Mouse (Mus musculus): ENCODE measurements around the gene Foxp1.

Foxp1 gene

DNA sequence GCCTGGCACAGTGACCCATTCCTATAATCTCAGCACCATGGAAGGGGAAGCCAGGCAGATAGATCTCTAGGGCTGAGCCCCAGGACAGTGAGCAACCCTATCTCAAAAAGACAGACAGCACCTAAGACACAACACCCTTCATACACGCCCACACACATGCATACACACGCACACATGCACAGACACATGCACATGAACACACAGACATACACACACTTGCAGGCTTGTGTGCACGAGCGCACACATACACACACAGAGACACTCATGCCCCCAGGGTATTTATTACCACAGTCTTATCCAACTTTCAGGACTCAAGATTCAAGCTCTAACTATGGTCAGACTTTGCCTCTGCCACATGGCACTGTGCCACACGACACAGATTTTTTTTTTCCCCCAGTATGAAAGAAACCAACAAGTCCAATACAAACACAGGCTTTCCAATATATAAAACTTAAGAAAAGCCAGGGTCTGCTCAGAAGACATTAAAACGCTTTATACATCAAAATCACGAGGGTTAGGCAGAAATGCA lies 38.3 kb downstream of the Foxp1 start:
- no peak for DNase-seq (ENCODE audit: low read depth)

- DNase-seq (ENCODE audit: low read depth) = no peak
Measured at GRCm38 (mm10) chr6:99483556-99483955, 39.0 kb downstream of the Foxp1 start.

GRCm38 (mm10) chr6:99481568-99481967 lies 41.0 kb downstream of the Foxp1 start:
- no peak for DNase-seq (ENCODE audit: low read depth)

DNA sequence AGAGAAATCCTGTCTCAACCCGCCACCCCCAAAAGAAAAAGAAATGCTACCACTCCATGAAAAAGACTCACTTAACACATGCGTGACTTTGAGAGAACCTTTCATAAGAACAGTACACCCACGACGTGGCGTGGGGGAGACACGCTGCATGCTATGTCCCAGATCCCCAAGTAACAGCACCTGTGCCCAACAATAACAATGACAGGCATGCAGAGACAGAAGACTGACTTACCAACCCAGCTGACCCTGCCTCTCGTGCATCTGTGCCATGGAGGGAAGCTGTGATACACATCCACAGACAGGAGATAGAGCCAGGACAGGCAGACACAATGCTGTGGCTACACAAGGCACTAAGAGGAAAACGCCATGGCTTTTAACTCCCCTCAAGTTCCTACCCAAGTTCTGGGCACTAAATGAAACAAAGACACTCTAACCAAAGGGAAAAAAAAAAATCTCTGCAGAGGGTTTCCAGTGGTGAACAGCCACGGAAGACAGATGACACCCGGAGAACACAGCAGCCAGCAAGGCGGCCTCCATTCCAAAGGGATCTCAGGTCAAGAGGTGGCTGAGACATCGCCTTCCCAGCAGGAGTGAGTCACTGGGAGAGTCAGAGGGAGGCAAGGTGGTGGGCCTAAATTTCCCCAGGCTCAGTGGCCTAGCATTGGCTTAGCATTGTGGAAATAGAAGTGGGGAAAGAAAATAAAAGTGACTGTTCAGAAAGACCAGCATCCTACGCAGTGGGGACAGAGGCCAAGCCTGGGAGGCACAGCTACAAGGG lies 43.5 kb downstream of the Foxp1 start:
- DNase-seq (ENCODE audit: low read depth) = no peak

- no peak for DNase-seq (ENCODE audit: low read depth)
Measured at GRCm38 (mm10) chr6:99475040-99475439, 47.5 kb downstream of the Foxp1 start.

- DNase-seq (ENCODE audit: low read depth) = peak; percentile 77
Measured at GRCm38 (mm10) chr6:99470906-99471305, 51.6 kb downstream of the Foxp1 start.

DNA sequence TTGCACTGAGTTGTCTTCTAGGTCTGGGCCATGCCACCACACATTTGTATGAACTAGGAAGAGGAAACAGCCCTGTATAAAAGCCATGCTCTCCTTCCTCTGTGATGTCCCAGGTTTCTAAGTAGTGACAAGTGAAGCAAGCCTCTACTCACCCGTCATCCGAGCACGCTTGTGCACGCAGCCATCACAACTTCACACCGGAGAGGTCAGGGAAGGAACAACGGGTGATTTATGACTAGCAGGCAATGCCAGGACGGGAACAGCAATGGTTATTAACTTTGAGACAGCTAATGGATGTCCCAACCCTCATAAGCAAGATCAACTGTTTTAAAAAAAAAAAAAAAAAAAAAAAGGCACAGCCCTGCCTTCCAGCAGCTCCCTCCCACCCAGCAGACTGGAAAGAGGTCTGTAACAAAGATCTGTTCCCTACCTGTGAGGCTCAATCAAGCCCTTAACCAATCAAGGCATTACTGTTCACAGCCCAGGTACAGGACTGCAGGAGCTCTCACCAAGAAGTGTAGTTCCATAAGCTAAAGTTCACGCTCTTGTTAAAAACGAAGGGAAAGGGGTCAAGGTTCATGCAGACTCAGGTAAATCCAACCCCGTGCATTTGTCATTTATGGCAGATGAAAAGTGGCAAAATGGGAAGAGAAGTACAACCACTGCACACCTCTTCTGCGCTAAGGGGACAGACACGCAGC lies 53.2 kb downstream of the Foxp1 start:
- no peak for DNase-seq (ENCODE audit: low read depth)

DNA sequence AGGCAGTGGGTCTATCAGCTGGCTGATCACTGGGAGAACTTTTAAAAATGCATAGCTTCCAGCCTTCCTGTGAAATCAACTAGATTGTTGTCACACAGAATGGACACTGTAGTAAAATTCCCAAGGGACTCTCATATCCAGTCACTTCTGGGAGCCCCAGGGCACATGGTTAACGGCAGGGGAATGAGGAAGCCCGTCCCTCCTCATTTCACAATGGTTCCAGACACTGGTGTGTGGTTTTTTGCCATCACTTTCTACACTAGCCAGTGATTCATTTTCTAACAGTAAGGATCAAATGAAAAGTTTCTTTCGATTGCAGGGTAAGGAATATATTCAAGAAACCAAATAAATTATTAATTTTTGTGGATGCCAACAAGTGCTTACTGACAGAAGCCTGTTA lies 54.7 kb downstream of the Foxp1 start:
- peak; percentile 38 for DNase-seq (ENCODE audit: low read depth)

GRCm38 (mm10) chr6:99467109-99467508 lies 55.4 kb downstream of the Foxp1 start:
- no peak for DNase-seq (ENCODE audit: low read depth)

DNA sequence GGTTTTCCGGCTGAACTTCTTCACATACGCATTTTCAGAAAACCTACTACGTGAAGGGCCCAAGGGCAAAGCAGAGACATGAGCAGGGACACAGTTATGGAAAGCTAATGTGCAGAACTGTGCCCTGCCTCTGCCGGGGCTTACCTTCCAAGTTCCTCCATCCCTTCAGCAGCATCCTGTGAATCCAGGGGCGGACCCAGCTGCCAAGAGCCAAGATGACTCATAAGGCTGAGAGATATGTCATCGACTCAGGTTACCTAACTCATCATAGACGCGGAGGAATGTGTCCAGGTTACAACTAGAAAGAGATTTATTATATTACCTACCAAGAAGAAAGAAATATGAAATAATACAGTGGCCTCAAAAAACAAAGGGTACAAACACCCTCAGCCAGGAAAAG lies 56.2 kb downstream of the Foxp1 start:
- peak; percentile 38 for DNase-seq (ENCODE audit: low read depth)

DNA sequence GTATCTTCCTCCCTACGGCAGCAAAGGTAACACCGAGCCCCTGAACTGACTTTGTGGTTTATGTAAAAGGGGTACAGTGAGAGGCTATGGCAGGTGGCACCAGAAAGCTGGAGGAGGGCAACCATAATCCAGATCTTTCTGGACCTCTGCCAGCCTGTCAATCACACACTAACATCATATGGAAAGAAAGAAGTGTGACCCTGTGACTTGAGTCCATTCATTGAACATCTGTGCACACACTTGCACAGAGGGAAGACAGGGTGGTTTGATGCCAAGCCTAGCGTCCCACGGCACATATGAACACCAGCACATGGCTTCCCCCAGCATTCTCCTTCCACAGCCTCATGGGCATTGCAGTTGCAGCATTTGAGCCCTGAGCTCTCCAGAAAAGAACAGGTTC lies 58.1 kb downstream of the Foxp1 start:
- DNase-seq (ENCODE audit: low read depth) = no peak

DNA sequence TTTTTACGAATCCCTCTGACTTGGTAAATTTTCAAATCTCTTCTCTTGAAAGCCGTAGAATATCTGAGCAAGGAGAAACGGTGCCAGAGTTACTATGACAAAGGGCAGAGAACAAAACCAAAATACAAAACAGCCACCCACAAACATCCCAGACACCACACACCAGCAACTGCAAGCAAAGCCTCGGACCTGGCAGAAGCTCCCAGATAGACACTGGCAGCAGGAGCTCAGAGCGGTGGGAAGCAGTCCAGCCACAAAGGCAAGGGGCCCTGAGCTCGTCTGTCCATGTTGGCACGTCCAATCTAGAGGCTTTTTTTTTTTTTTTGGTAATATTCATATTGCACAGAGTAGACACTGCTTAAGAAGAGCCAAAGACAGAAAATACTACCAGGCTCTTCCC lies 58.6 kb downstream of the Foxp1 start:
- DNase-seq (ENCODE audit: low read depth) = no peak

DNA sequence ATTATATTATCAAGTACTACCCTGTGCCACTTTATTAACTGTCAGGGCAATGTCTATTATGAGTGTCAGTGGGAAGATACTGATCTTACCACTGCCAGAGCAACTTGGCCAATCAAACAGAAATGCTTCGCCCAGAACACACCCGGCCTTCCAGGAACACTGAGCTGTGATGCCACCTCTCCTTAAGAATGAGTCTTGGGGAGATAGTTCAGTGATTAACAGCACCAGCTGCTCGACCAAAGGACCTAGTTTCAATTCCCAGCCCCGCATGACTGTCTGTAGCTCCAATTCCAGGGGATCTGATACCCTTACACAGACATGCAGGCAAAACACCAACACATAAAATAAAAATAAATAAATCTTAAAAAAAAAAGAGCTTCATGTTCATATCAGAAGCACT lies 63.7 kb downstream of the Foxp1 start:
- DNase-seq (ENCODE audit: low read depth) = no peak

DNA sequence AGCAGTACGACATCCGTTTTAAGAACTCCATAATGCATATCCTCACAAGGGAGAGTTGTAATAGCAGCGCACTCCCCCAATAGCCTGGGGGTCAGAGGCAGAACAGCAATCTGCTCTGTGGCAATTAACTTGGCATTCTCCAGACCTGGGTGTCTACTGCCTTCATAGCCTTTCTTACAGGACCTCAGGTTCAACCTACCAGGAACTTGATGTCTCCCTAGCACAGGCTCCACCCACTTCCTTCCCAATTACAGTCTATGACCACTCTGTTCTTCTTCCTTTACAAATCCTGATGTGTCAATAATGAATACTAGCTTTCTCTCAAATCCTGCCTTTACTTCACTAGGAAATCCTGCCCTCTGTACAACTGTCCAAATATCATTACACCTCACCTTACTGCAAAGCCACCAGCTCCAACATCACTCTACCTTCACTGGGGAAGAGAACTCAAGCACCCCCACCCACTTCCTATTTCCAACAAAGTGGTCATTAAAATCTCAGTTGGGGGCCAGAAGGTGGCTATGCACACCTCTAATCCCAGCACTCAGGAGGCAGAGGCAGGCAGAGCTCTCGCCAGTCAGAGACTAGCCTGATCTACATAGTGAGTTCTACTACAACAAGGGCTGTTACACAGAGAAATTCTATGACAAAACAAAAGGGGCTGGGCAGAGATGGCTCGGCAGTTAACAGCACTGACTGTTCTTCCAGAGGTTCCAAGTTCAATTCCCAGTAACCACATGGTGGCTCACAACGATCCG lies 68.6 kb downstream of the Foxp1 start:
- DNase-seq (ENCODE audit: low read depth) = peak; percentile 40

DNA sequence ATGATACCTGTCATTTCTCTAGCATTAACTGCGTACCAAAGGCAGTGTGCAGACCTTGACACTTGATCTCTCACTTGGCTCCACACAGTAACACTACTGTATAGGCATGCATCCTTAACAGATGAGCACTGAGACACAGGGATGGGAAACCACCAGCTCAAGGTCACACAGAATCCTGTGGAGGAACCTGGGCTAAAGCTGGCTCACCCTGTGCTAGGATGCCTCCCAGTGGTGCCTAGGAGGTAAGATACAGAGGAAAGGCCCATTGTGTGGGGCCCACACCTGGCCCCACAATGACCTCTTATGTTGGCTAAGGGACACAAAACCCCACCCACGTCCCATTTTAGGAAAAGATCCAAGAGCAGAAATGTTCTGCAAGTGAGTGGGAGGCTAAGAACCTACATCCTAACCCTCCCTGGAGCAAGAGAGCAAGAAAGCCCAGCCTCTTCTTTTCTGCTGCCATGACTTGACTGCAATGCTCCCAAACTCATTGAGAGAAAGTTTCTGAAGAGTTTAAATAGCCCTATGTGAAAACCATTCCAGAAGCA lies 69.8 kb downstream of the Foxp1 start:
- DNase-seq (ENCODE audit: low read depth) = peak; percentile 71

DNA sequence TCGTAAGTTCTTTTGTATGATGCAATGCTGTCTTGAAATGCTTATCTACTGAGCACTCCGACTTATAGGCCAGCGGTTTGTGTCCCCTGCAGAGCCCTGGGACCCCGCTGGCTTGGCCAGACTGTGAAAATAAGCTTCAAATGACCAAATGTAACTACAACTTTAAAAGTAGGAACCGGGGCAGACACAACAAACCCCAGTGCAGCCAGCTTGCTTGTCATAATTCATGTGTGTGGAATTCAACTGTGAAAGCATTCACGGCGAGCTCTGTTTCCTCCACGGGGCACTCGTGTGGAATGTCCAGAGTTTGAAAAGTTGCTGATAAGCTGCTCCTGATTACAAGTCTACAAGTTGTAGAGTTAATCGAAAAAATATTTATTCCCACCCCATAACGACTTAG lies 71.0 kb downstream of the Foxp1 start:
- no peak for DNase-seq (ENCODE audit: low read depth)

- DNase-seq (ENCODE audit: low read depth) = no peak
Measured at GRCm38 (mm10) chr6:99447447-99447846, 75.1 kb downstream of the Foxp1 start.

- DNase-seq (ENCODE audit: low read depth) = no peak
Measured at GRCm38 (mm10) chr6:99446801-99447415, 75.6 kb downstream of the Foxp1 start.

GRCm38 (mm10) chr6:99443460-99443859 lies 79.1 kb downstream of the Foxp1 start:
- DNase-seq (ENCODE audit: low read depth) = no peak

- no peak for DNase-seq (ENCODE audit: low read depth)
Measured at GRCm38 (mm10) chr6:99441100-99441499, 81.4 kb downstream of the Foxp1 start.

DNA sequence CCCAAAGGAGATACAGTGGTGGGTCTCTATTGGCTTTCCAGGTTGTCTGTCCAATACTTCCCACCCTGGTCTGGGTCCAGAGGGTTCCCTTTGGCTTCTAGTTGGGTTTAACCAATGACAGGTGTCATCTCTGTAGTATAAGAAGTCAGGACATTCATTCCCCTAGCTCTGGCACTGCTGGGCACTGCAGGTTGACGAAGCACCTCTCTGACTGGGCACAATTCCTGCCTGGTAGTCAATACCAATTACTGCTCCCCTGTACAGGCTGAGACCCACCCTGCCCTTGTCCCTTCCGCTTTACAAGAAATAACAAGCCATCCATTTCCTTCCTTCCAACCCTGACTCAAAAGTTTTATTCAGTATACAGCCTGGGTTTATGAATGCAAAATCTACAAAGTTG lies 81.9 kb downstream of the Foxp1 start:
- DNase-seq (ENCODE audit: low read depth) = no peak

DNA sequence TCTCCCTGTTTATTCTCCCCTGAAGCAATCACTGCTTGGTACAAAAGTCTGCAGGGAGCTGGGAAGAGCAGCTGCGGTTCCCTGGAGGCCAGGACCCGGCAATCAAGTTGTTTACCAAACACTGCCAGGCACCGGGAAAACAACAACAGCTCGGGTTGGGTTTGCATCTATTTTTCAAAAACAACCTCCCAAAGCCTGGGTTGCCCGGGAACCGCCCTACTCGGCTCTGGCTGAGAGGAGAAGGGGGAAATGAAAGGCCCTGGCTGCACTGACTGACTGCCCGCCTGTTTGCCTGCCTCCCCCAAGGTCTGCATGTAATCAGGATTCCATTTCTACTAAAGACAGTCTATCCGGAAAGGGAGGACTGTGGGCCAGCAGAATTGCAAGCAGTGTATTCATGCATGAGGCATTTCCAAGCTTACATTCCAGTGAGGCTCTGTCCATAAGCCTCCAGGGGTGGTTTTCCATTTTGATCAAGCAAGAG lies 82.6 kb downstream of the Foxp1 start:
- DNase-seq (ENCODE audit: low read depth) = no peak
